Mouse (Mus musculus) left cerebral cortex, postnatal 14 days (tissue): ENCODE measurements around the gene Cradd. TPM values are rescaled to one million over a fixed set of nuclear protein-coding genes. Genes with fewer than 3 reads are reported as not detected.

ENCODE experiments used
- DNase-seq, 2 experiments: peaks; one replicate each; pipeline ENCODE4 v3.0.0; 2021 to 2022; ENCODE audit warnings: low spot score in 2 of 2, mixed read lengths in 1 of 2
- intact Hi-C: fragments of 180-260 bp; cut with DNase I; formaldehyde crosslinking; loops from one replicate; pipeline ENCODE4 v1.15.1; 2025
- total RNA-seq, 2 experiments: library from RNA; stranded (reverse); gene quantifications; 2 replicates each; pipeline ENCODE4 v1.2.3; 2021

Gene Cradd
- total RNA-seq, 2 experiments from 2014 or later = 5.2 to 6.9 TPM

GRCm38 (mm10) chr10:95223211-95223610, 100.7 kb downstream of the Cradd start:
- intact Hi-C loops = loop anchor here (10.0 kb wide), 1 partner anchor 252 kb away; no protein-coding TSS in a partner anchor
- no peak for DNase-seq

GRCm38 (mm10) chr10:95221914-95222313, 102.0 kb downstream of the Cradd start:
- DNase-seq = no peak
- intact Hi-C loops = loop anchor here (10.0 kb wide), 1 partner anchor 253 kb away; no protein-coding TSS in a partner anchor

- no peak for DNase-seq
- intact Hi-C loops = loop anchor here (10.0 kb wide), 1 partner anchor 254 kb away; no protein-coding TSS in a partner anchor
Observed at GRCm38 (mm10) chr10:95220536-95220935, 103.4 kb downstream of the Cradd start.

- DNase-seq = no peak
- intact Hi-C loops = no loop called here
Observed at GRCm38 (mm10) chr10:95218683-95219060, 105.3 kb downstream of the Cradd start.

- intact Hi-C loops = no loop called here
- no peak for DNase-seq
Observed at GRCm38 (mm10) chr10:95217956-95218682, 105.8 kb downstream of the Cradd start.

GRCm38 (mm10) chr10:95215324-95215723, 108.6 kb downstream of the Cradd start:
- intact Hi-C loops = no loop called here
- DNase-seq = no peak

GRCm38 (mm10) chr10:95213820-95214219, 110.1 kb downstream of the Cradd start:
- no peak for DNase-seq
- intact Hi-C loops = no loop called here

GRCm38 (mm10) chr10:95213311-95213710, 110.6 kb downstream of the Cradd start:
- intact Hi-C loops = no loop called here
- no peak for DNase-seq

GRCm38 (mm10) chr10:95211660-95212059, 112.3 kb downstream of the Cradd start:
- intact Hi-C loops = no loop called here
- DNase-seq = no peak

GRCm38 (mm10) chr10:95210664-95211372, 113.1 kb downstream of the Cradd start:
- intact Hi-C loops = no loop called here
- DNase-seq = no peak

- DNase-seq = no peak
- intact Hi-C loops = no loop called here
Observed at GRCm38 (mm10) chr10:95210167-95210566, 113.8 kb downstream of the Cradd start.

GRCm38 (mm10) chr10:95207423-95207822, 116.5 kb downstream of the Cradd start:
- intact Hi-C loops = no loop called here
- DNase-seq = no peak

GRCm38 (mm10) chr10:95201514-95201913, 122.4 kb downstream of the Cradd start:
- intact Hi-C loops = no loop called here
- DNase-seq = no peak

GRCm38 (mm10) chr10:95200323-95200722, 123.6 kb downstream of the Cradd start:
- intact Hi-C loops = no loop called here

GRCm38 (mm10) chr10:95199541-95200269, 124.2 kb downstream of the Cradd start:
- intact Hi-C loops = no loop called here
- peak in 1 of 2 experiments; percentile 20 for DNase-seq

More at GRCm38 (mm10) chr10:95200323-95200722, 123.6 kb downstream of the Cradd start:
- no peak for DNase-seq

- DNase-seq = no peak
Observed at GRCm38 (mm10) chr10:95197377-95197776, 126.6 kb downstream of the Cradd start.

GRCm38 (mm10) chr10:95195719-95196118, 128.2 kb downstream of the Cradd start:
- no peak for DNase-seq
- intact Hi-C loops = no loop called here

More at GRCm38 (mm10) chr10:95197377-95197776, 126.6 kb downstream of the Cradd start:
- intact Hi-C loops = no loop called here

GRCm38 (mm10) chr10:95194776-95195175, 129.2 kb downstream of the Cradd start:
- intact Hi-C loops = no loop called here
- DNase-seq = no peak

- intact Hi-C loops = no loop called here
- no peak for DNase-seq
Observed at GRCm38 (mm10) chr10:95193875-95194281, 130.1 kb downstream of the Cradd start.

- intact Hi-C loops = no loop called here
- DNase-seq = no peak
Observed at GRCm38 (mm10) chr10:95191881-95192280, 132.1 kb downstream of the Cradd start.
